Mouse (Mus musculus) CD4-positive naive resting alpha-beta T cell, adult 57 days (primary cell): ENCODE data around the gene Eogt. TPM values are rescaled to one million over a fixed set of nuclear protein-coding genes. Genes with fewer than 3 reads are reported as not detected.

ENCODE experiments used
- total RNA-seq: library from RNA; stranded (reverse); gene quantifications from one replicate; pipeline ENCODE4 v1.2.4, GENCODE M21; 2023

Gene Eogt
- total RNA-seq, result 17.3 TPM

GRCm38 (mm10) chr6:97148383-97149251 lies at the start of gene Eogt:
Gene Eogt, minus strand, starts transcription at chr6:97149182.

GRCm38 (mm10) chr6:97178491-97179366 lies 29.7 kb upstream of the Eogt start, which contains the start of gene Tmf1:
Gene Tmf1, minus strand, starts transcription at chr6:97179122.

GRCm38 (mm10) chr6:97060074-97060681 lies 88.8 kb downstream of the Eogt start, which contains the start of gene Fam19a4:
Gene Fam19a4, minus strand, starts transcription at chr6:97060413.

Other genes starting within 250 kb of the Eogt start
- gene Fam19a4, start 88.8 kb downstream of the Eogt start, total RNA-seq, result not detected
- 57.5 TPM for gene Tmf1, start 29.9 kb upstream of the Eogt start, total RNA-seq
- gene Uba3, start 56.5 kb upstream of the Eogt start, total RNA-seq, result 53.7 TPM
- gene Arl6ip5, start 61.5 kb upstream of the Eogt start, total RNA-seq, result 136 TPM
- gene Lmod3, start 103.6 kb upstream of the Eogt start, total RNA-seq, result not detected